Mouse (Mus musculus): ENCODE measurements around the gene Degs1. TPM values are rescaled to one million over a fixed set of nuclear protein-coding genes. Genes with fewer than 3 reads are reported as not detected.

Degs1 gene
- total RNA-seq (2023): 10 to 100 TPM; 41.9 to 45.3 TPM

DNA sequence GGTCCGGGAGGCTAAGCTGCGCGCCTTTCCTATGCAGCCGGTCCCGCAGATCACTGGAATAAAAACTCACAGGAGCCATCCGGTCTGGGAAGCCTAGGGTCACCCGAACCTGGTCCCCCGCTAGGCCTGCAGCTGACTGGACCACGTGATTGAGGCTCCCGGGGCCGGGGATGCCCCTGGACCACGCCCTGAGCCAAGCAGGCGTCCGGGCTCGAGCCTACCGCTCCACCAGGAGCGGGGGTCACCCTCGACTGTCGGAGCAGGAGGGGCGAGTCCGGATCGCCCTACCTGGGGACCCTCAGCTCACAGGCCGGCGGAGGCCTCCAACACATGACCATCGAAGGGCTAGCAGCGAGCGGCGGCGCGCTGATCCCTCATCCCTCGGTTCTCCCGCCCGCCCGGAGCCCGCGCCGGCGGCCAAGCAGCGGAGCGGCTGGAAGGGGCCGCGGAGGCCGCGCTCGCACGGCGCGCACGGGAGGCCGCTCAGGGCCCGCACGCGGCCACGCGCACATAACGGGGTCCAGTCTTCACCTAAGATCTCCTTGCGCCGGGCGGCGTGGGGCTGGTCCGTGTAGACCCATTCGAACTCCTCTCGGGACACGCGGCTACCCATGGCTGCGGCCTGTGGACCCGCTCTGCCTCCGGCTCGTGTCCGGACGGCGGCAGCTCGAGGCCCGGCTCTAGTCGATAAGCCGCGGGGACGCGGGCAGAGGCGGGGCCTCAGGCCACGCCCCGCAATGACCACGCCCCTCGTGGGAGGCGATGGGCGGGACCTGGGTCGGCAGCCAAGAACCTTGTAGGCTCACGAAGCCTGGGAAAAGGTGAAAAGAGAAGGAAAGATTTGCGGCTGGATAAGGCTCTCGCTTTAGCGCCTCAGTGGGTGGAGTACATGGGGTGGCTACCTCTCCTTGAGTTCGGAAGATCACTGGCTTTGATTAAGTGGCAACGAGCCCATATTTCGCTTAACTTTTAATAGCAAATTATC, at the start of gene Degs1:
Gene Degs1, minus strand, starts transcription at position 714 of the 985 bp plus-strand sequence.

Other genes starting within 250 kb of the Degs1 start
- 10 to 100 TPM; 76.4 to 85.3 TPM for gene Srp9, start 158.1 kb downstream of the Degs1 start, total RNA-seq (2023)
- gene Vmn1r1, start 118.3 kb downstream of the Degs1 start, total RNA-seq (2023): not detected
- 10 to 100 TPM; 51.8 to 55.3 TPM for gene Fbxo28, start 58.8 kb upstream of the Degs1 start, total RNA-seq (2023)
- 10 to 100 TPM; 28.5 to 31.8 TPM for gene Trp53bp2, start 126.4 kb upstream of the Degs1 start, total RNA-seq (2023)
- gene Capn2, start 234.8 kb upstream of the Degs1 start, total RNA-seq (2023): 10 to 100 TPM; 76.9 to 80.7 TPM

Data from T-cell, adult 66 days (primary cell).